Mouse (Mus musculus) T-helper 17 cell (primary cell): ENCODE results near the gene Gcdh.

Source experiments
- in situ Hi-C, 2 experiments: fragments of 300-600 bp; cut with MboI, MseI; formaldehyde crosslinking; loops; 1 replicate in 1 of 2; 2 replicates in 1 of 2; pipeline ENCODE4 v1.15.1; 2025; ENCODE audit warnings: high pct_unique_total_duplicates in 2 of 2

Gene Gcdh

DNA sequence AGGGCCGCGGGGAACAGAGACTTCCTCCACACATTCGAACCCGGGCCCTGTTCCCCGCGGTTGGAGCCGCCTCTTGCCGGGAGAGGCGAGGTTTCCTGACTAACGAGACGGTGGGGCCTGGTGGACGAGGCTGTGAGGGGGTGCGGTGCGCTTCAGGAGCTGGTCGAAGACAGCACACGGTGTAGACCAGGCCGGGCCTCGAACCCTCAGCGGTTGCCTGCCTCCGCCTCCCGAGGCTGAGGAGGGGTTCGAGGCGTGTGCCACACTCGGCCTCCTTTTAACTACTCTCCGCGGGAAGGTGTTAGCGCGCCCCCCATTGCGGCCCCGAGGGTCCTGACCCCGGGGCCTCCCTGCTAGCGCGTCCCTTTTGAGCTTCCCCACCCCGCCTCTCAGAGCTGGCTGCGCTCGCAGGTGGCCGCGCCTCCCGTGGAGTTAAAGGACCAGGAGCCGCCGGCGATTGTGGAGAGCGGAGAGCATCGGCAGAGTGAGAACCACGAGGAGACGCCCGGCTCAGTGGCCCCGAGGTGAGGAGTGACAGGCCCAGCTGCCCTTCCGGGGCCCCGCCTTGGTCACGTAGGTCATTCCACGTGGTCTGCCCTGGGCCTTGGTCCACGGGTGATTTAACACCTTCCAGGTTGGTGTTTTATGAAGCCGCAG lies 21.3 kb downstream of the Gcdh start:
- in situ Hi-C loops: no loop called here

- in situ Hi-C loops: no loop called here
Observed at GRCm38 (mm10) chr8:84871376-84872308, 22.1 kb downstream of the Gcdh start, which contains the start of gene Syce2. TSS of gene Syce2 (plus strand) at chr8:84872111.

GRCm38 (mm10) chr8:84856864-84857441 lies 36.8 kb downstream of the Gcdh start, which contains the start of gene Farsa:
TSS of gene Farsa (plus strand) at chr8:84856989.
- in situ Hi-C loops: no loop called here

DNA sequence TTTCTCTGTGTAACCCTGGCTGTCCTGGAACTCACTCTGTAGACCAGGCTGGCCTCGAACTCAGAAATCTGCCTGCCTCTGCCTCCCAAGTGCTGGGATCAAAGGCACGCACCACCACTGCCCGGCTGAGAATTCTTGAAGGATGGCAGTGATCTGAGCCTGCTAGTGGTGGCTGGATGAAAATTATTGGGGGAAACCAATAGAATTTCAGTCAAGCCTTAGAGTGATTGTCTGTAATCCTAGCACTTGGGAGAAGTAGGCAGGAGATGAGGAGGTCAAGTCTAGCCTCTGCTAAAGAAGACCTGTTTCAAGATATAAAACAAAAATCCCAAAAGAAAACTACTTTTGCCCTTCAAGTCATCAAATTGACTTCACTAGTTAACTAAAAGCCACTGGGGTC lies 37.3 kb downstream of the Gcdh start:
- in situ Hi-C loops: no loop called here

GRCm38 (mm10) chr8:84847684-84848435 lies 45.9 kb downstream of the Gcdh start:
- in situ Hi-C loops: no loop called here

GRCm38 (mm10) chr8:84846722-84847572 lies 46.8 kb downstream of the Gcdh start, which contains the start of gene Calr:
TSS of gene Calr (minus strand) at chr8:84846934.
- in situ Hi-C loops: no loop called here

GRCm38 (mm10) chr8:84846094-84846721 lies 47.5 kb downstream of the Gcdh start:
- in situ Hi-C loops: no loop called here

- in situ Hi-C loops: no loop called here
Observed at GRCm38 (mm10) chr8:84845355-84846093, 48.2 kb downstream of the Gcdh start.

DNA sequence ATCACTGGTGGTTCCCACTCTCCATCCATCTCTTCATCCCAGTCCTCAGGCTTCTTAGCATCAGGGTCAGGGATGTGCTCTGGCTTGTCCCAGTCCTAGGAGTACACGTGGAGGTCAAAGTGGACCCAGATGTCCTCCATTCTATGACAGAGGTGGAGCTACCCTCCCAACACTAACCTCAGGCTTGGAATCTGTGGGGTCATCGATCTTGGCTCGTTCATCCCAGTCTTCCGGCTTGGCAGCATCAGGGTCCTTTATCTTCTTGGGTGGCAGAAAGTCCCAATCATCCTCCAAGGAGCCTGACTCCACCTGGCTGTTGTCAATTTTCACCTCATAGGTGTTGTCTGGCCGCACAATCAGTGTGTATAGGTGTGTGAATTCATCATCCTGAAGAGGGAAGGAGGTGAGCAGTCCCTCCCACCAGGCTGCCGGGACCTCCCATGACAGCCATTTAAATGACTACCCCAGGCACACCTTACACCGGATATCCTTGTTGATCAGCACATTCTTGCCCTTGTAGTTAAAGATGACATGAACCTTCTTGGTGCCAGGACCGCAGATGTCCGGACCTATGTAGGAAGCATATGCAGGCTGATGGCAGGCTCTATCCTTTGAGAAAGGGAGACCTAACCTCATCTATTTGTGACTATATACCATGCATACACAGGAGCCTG lies 49.2 kb downstream of the Gcdh start:
- in situ Hi-C loops: no loop called here

DNA sequence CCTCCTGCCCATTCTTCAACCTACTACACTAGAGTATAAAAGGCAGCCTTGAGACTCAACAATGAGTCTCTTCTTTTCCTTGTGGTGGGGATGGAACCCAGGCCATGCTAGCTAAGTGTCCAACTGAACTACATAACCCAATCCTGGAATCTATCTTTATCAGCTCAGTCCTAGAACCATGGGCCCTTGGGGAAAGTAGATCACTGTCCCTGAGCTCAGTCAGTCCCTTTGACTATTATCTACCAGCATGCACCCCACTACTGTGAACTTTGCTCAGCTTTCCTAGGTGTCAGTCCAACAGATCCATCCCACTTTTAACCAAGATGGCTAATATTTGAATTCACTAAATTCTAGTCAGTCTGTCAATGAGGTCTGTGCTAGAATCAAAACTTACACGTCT lies 52.2 kb downstream of the Gcdh start:
- in situ Hi-C loops: no loop called here

GRCm38 (mm10) chr8:84840248-84840999 lies 53.3 kb downstream of the Gcdh start, which contains the start of gene Rad23a:
TSS of gene Rad23a (minus strand) at chr8:84840665.
- in situ Hi-C loops: no loop called here

GRCm38 (mm10) chr8:84839875-84840247 lies 53.9 kb downstream of the Gcdh start:
- in situ Hi-C loops: no loop called here

- in situ Hi-C loops: no loop called here
Observed at GRCm38 (mm10) chr8:84839411-84839810, 54.3 kb downstream of the Gcdh start.

DNA sequence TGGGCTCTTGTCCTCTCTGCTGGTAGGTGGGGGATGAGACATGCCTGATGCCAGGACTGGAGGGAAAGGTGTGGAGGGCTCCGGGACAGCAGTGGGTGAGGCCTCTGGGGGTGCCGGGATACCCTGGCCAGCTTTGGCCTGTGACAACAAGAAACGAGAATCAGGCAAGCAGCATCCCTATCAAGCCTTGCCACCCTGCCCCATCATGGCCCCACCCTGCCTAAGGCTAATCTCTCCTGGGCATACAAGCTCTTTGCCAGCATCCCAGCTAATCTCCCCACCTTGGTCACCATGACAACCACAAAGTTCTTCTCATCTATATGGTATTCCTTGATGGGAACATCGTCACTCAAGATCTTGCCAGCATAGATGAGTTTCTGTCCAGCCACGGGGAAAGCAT lies 55.2 kb downstream of the Gcdh start:
- in situ Hi-C loops: no loop called here

DNA sequence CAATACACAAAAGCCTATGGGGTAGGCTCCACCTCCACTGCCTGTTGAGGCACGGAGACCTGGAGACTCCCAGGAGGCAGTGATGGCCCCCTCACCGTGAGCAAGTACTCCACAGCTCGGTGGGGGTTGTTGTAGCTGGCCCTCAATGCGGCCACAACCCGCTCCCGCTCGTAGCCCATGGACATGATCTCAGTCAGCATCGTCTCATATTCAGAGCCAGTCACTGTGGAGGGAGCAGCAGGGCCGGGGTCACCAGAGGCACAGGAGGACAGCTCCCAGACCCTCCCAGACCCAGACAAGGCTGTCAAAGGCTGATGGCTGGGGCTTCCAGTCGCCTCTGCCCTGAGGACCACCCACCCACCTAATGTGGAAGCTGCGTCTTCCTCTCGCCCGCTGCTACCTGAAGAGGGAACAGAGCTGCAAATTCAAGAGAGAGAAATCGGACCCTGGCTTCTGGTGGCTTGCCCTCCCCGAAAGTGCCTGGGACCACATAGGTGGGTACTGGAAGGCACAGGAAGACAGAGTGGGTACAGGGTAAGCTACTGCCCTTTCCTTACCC lies 55.7 kb downstream of the Gcdh start:
- in situ Hi-C loops: no loop called here

DNA sequence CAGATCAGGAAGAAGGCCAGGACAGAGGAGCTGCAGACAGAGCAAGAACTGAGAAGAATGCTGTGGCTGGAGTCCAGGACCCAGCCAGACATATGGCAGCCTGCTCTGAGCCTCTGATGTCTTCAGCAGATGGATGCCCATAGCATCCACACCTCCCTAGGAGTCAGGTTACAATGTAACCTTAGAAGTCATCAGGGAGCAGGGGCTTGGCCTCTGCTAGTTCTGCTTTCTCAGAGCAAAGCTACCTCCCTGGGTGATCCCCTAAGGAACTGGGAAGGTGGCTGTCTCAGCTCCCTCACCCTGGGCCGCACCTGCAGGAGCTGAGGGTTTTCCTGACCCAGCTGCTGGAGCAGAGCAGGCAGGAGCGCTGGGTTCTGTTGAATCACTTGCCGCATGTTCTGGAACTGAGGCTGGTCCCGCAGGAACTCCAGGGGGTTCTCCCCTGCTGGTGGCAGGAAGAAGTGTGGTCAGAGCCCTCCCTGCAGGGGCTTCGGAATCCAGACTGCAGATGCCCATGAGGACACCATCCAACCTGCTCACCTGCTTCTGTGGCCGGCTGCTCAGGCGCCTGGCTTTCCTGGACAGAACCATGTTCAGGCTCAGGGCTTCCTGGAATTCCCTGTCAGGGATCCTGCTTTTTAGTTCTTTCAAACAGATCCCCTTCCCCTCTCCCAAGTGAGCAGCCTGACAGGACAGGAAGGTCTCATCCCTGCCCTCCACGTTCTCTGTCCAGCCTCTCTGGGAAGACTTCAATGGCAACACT lies 56.4 kb downstream of the Gcdh start:
- in situ Hi-C loops: no loop called here
